Comparison of ENCODE assay signal across 30 mouse cellular contexts in the genomic region with DNA sequence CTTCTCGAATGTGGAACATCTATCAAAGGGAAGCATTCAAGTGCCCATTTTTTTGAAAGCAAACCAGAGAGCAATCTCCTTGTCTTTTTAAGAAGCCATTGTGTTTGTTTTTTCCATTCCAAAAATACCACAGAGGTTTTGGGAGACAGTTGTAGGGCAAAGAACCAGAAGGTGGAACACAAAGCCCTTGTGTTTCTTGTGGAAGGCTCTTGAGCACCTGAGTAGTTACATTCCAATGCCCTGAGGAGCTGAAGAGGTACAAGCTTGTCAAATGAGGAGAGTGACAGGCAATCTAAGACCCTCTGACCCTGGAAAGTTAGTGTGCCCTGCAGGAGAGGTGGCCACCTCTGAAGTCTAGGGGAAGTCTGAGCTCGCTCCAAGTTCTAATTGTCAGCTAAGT. TPM values are rescaled to one million over a fixed set of nuclear protein-coding genes. Genes with fewer than 3 reads are reported as not detected.
DNase-seq lines count a peak whose midpoint lies in the region; ATAC-seq lines count a peak whose summit lies in the region.
"Had no signal": no experiment of that assay in that cellular context is flagged by ENCODE, and none has a peak within 500 bp of the region (broad histone marks: within the 10 kb centered on the region; RNA-seq: fewer than 3 reads in every experiment).

No protein-coding gene starts in this region.

- H3K27ac ChIP-seq in heart, embryonic 11.5 days (ENCODE audit: low read depth, low read length) = peak overlapping the region; percentile 64
- peak overlapping the region; percentile 78 for H3K27ac ChIP-seq in heart, embryonic 16.5 days (ENCODE audit: low read length)
- peak overlapping the region; percentile 57; the same call in 1 of the 2 replicates for H3K27ac ChIP-seq in lung, embryonic 15.5 days
- H3K27ac ChIP-seq in liver, embryonic 11.5 days (ENCODE audit: low read depth, low read length) = no peak overlapping the region
- no peak overlapping the region for H3K27ac ChIP-seq in hindbrain, embryonic 12.5 days
- H3K27ac ChIP-seq: embryonic facial prominence, embryonic 13.5 days; forebrain, embryonic 10.5 days; forebrain, embryonic 15.5 days; gastrocnemius, adult 2 months; hindbrain, embryonic 14.5 days; midbrain, embryonic 12.5 days; neural tube, embryonic 13.5 days; stomach, postnatal 0 days had no signal

- H3K4me1 ChIP-seq in heart, embryonic 11.5 days (ENCODE audit: control insufficient read depth, insufficient read depth, low read length) = peaks cover 27% of the 10 kb centered on the region
- peaks cover 44% of the 10 kb centered on the region for H3K4me1 ChIP-seq in heart, embryonic 16.5 days (ENCODE audit: control insufficient read depth, insufficient read depth, low read length)
- peaks cover 50% of the 10 kb centered on the region for H3K4me1 ChIP-seq in lung, embryonic 15.5 days
- no peaks in the 10 kb centered on the region for H3K4me1 ChIP-seq in liver, embryonic 11.5 days (replicated peaks; ENCODE audit: control insufficient read depth, insufficient read depth, low read length)
- H3K4me1 ChIP-seq in hindbrain, embryonic 12.5 days = no peaks in the 10 kb centered on the region
- H3K4me1 ChIP-seq: embryonic facial prominence, embryonic 13.5 days; forebrain, embryonic 10.5 days; forebrain, embryonic 15.5 days; midbrain, embryonic 12.5 days had no signal

- no peak overlapping the region for H3K4me3 ChIP-seq in heart, embryonic 11.5 days (ENCODE audit: low read depth, low read length)
- H3K4me3 ChIP-seq in heart, embryonic 16.5 days (ENCODE audit: low read length) = no peak overlapping the region
- no peak overlapping the region for H3K4me3 ChIP-seq in lung, embryonic 15.5 days
- H3K4me3 ChIP-seq in liver, embryonic 11.5 days (ENCODE audit: low read depth, low read length) = no peak overlapping the region
- H3K4me3 ChIP-seq in hindbrain, embryonic 12.5 days = no peak overlapping the region
- H3K4me3 ChIP-seq: embryonic facial prominence, embryonic 13.5 days; forebrain, embryonic 10.5 days; forebrain, embryonic 15.5 days; gastrocnemius, adult 2 months; midbrain, embryonic 12.5 days; neural tube, embryonic 13.5 days had no signal

- H3K4me2 ChIP-seq in heart, embryonic 11.5 days = no peak overlapping the region
- no peak overlapping the region for H3K4me2 ChIP-seq in heart, embryonic 16.5 days (ENCODE audit: low read depth, low read length)
- H3K4me2 ChIP-seq in lung, embryonic 15.5 days = no peak overlapping the region
- H3K4me2 ChIP-seq in liver, embryonic 11.5 days = no peak overlapping the region
- H3K4me2 ChIP-seq in hindbrain, embryonic 12.5 days (replicated peaks) = no peak overlapping the region
- H3K4me2 ChIP-seq: embryonic facial prominence, embryonic 13.5 days; forebrain, embryonic 15.5 days; hindbrain, embryonic 14.5 days; midbrain, embryonic 12.5 days; neural tube, embryonic 13.5 days had no signal

- no peak for DNase-seq in heart, adult 8-10 months (ENCODE audit: low spot score)
- no peak for DNase-seq in heart, postnatal 4 days
- peak; percentile 40 for DNase-seq in 3T3-L1 (ENCODE audit: low read depth, low spot score)
- no peak for DNase-seq in liver, embryonic 11.5 days (ENCODE audit: low spot score)
- DNase-seq: adrenal gland, postnatal 25 days; cerebellum, adult 18-20 months; cerebellum, postnatal 10 days; gastrocnemius, adult 2 months; gastrocnemius, postnatal 36 days; heart, postnatal 36 days; kidney, adult 9 months; kidney, postnatal 10 days; layer of hippocampus, adult 9-11 months; right cerebral cortex, postnatal 4 days; thymus, adult 18-20 months; thymus, postnatal 25 days had no signal

- WGBS in heart, embryonic 11.5 days (ENCODE audit: insufficient replicate concordance) = 44% methylated on average over 2 of the region's 2 CpGs
- 52% methylated on average over 2 of the region's 2 CpGs for WGBS in heart, embryonic 16.5 days
- 53% methylated on average over 2 of the region's 2 CpGs for WGBS in lung, embryonic 15.5 days
- 54% methylated on average over 2 of the region's 2 CpGs for WGBS in liver, embryonic 11.5 days
- 63% methylated on average over 2 of the region's 2 CpGs for WGBS in hindbrain, embryonic 12.5 days

- H3K9me3 ChIP-seq in heart, embryonic 11.5 days (replicated peaks; ENCODE audit: control insufficient read depth, low read length) = no peaks in the 10 kb centered on the region
- H3K9me3 ChIP-seq in heart, embryonic 16.5 days (replicated peaks; ENCODE audit: control insufficient read depth, low read length) = no peaks in the 10 kb centered on the region
- H3K9me3 ChIP-seq in lung, embryonic 15.5 days = no peaks in the 10 kb centered on the region
- H3K9me3 ChIP-seq in liver, embryonic 11.5 days (ENCODE audit: control insufficient read depth, low read length) = no peaks in the 10 kb centered on the region
- H3K9me3 ChIP-seq in hindbrain, embryonic 12.5 days (replicated peaks) = no peaks in the 10 kb centered on the region
- H3K9me3 ChIP-seq: embryonic facial prominence, embryonic 13.5 days; forebrain, embryonic 10.5 days; forebrain, embryonic 15.5 days; neural tube, embryonic 13.5 days had no signal

- H3K27me3 ChIP-seq in heart, embryonic 11.5 days (ENCODE audit: control insufficient read depth, insufficient read depth, low read length) = no peaks in the 10 kb centered on the region
- H3K27me3 ChIP-seq in heart, embryonic 16.5 days (ENCODE audit: control insufficient read depth, insufficient read depth, low read length) = no peaks in the 10 kb centered on the region
- H3K27me3 ChIP-seq in lung, embryonic 15.5 days = no peaks in the 10 kb centered on the region
- no peaks in the 10 kb centered on the region for H3K27me3 ChIP-seq in liver, embryonic 11.5 days (replicated peaks; ENCODE audit: control insufficient read depth, insufficient read depth, low read length)
- H3K27me3 ChIP-seq in hindbrain, embryonic 12.5 days = no peaks in the 10 kb centered on the region
- H3K27me3 ChIP-seq: embryonic facial prominence, embryonic 13.5 days; forebrain, embryonic 15.5 days; midbrain, embryonic 12.5 days; neural tube, embryonic 13.5 days had no signal

- ATAC-seq in heart, embryonic 11.5 days (replicated peaks; ENCODE audit: insufficient number of reproducible peaks, low FRiP score, low TSS enrichment) = no peak
- no peak for ATAC-seq in heart, embryonic 16.5 days (replicated peaks; ENCODE audit: extremely low read depth, insufficient read depth, low FRiP score)
- no peak for ATAC-seq in lung, embryonic 15.5 days (ENCODE audit: borderline replicate concordance, extremely low read depth, low FRiP score, low TSS enrichment)
- no peak for ATAC-seq in liver, embryonic 11.5 days (replicated peaks; ENCODE audit: low FRiP score)
- ATAC-seq in hindbrain, embryonic 12.5 days (ENCODE audit: low FRiP score) = no peak
- ATAC-seq: forebrain, embryonic 15.5 days; intestine, postnatal 0 days had no signal

- no peaks in the 10 kb centered on the region for H3K36me3 ChIP-seq in heart, embryonic 11.5 days (ENCODE audit: control insufficient read depth, insufficient read depth, low read length)
- no peaks in the 10 kb centered on the region for H3K36me3 ChIP-seq in heart, embryonic 16.5 days (ENCODE audit: control insufficient read depth, insufficient read depth)
- no peaks in the 10 kb centered on the region for H3K36me3 ChIP-seq in lung, embryonic 15.5 days
- H3K36me3 ChIP-seq in liver, embryonic 11.5 days (ENCODE audit: control insufficient read depth, insufficient read depth, low read length) = no peaks in the 10 kb centered on the region
- no peaks in the 10 kb centered on the region for H3K36me3 ChIP-seq in hindbrain, embryonic 12.5 days
- H3K36me3 ChIP-seq: embryonic facial prominence, embryonic 13.5 days; forebrain, embryonic 10.5 days; forebrain, embryonic 15.5 days; midbrain, embryonic 12.5 days; neural tube, embryonic 13.5 days had no signal

- no peak overlapping the region for H3K9ac ChIP-seq in heart, embryonic 11.5 days (ENCODE audit: low read depth, low read length)
- H3K9ac ChIP-seq in heart, embryonic 16.5 days (ENCODE audit: low read length) = no peak overlapping the region
- no peak overlapping the region for H3K9ac ChIP-seq in lung, embryonic 15.5 days
- no peak overlapping the region for H3K9ac ChIP-seq in liver, embryonic 11.5 days (ENCODE audit: low read depth, low read length)
- H3K9ac ChIP-seq in hindbrain, embryonic 12.5 days = no peak overlapping the region
- H3K9ac ChIP-seq: embryonic facial prominence, embryonic 13.5 days; forebrain, embryonic 15.5 days; hindbrain, embryonic 14.5 days; midbrain, embryonic 12.5 days; neural tube, embryonic 13.5 days had no signal

RNA-seq across cellular contexts. Expression of gene Fam189a2, which starts 19.7 kb away (rescaled TPM):
- polyA plus RNA-seq in heart, embryonic 11.5 days (2014; fragmentation: Nextera tagmentation; extraction: Ambion mirVana) = 8.3 and 9.3 TPM in 2 replicates
- total RNA-seq in heart, adult 8-10 months (2022) = 10 to 100 TPM; 44.4 to 62.9 (median 52.5) TPM
- 5.6 and 6.0 TPM in 2 replicates for polyA plus RNA-seq in heart, embryonic 16.5 days (2015; fragmentation: Nextera tagmentation; extraction: Ambion mirVana)
- 10 to 100 TPM; 85.3 to 88.9 TPM for total RNA-seq in heart, postnatal 4 days (2021)
- 1.4 and 1.5 TPM in 2 replicates for polyA plus RNA-seq in lung, embryonic 15.5 days (2015; fragmentation: Nextera tagmentation; extraction: Ambion mirVana)
- 0.13 and 0.19 TPM in 2 replicates for polyA plus RNA-seq in liver, embryonic 11.5 days (2014; fragmentation: Nextera tagmentation; extraction: Ambion mirVana)
- 0.57 and 0.88 TPM in 2 replicates for polyA plus RNA-seq in hindbrain, embryonic 12.5 days (2016; fragmentation: Nextera tagmentation; extraction: Ambion mirVana)
- total RNA-seq: common myeloid progenitor, adult 5-6 weeks; MEL had no signal

Comparison
In these comparisons a context has a peak if more than half of its experiments do, and no peak if none do; other contexts are left out.
1. H3K27ac ChIP-seq: peak in heart, embryonic 11.5 days (single experiment), heart, embryonic 16.5 days (single experiment) and lung, embryonic 15.5 days (single experiment); none in liver, embryonic 11.5 days (single experiment) and hindbrain, embryonic 12.5 days (single experiment).